Mouse (Mus musculus) kidney, postnatal 0 days (tissue): ENCODE measurements around the gene Tshz3. TPM values are rescaled to one million over a fixed set of nuclear protein-coding genes. Genes with fewer than 3 reads are reported as not detected.

Experiments used
- ATAC-seq: fragments of 200-750 bp; cut with Nextera tagmentation; replicated peaks from 2 replicates; pipeline ENCODE4 v1.8.0; 2017; ENCODE audit warnings: low read depth, moderate number of reproducible peaks, moderate TSS enrichment, moderate library complexity; ENCODE audit not compliant: low FRiP score
- DNase-seq: peaks from one replicate; pipeline ENCODE4 v3.0.0-alpha.2; 2016; ENCODE audit warnings: low spot score
- H3K27ac ChIP-seq: fragments of 300-500 bp; sonication (generic); 2 replicates; pipeline ENCODE4 v1.5.1; 2014; ENCODE audit warnings: mild to moderate bottlenecking
- H3K27me3 ChIP-seq: fragments of 300-500 bp; sonication (generic); 2 replicates; pipeline ENCODE4 v1.6.1; 2014; ENCODE audit warnings: low read length, mixed read lengths; ENCODE audit not compliant: insufficient read depth
- H3K36me3 ChIP-seq: fragments of 300-500 bp; sonication (generic); 2 replicates; pipeline ENCODE4 v1.6.1; 2014; ENCODE audit warnings: low read length, mixed read lengths; ENCODE audit not compliant: insufficient read depth
- H3K4me1 ChIP-seq: fragments of 300-500 bp; sonication (generic); replicated peaks from 2 replicates; pipeline ENCODE4 v1.6.1; 2014; ENCODE audit warnings: antibody characterized with exemption, low read length, mixed read lengths; ENCODE audit not compliant: insufficient read depth
- H3K4me2 ChIP-seq: fragments of 300-500 bp; sonication (generic); 2 replicates; pipeline ENCODE4 v1.6.1; 2014; ENCODE audit warnings: mild to moderate bottlenecking, low read length, moderate library complexity, mixed read lengths
- H3K4me3 ChIP-seq: fragments of 300-500 bp; sonication (generic); replicated peaks from 2 replicates; pipeline ENCODE4 v1.5.1; 2014; ENCODE audit warnings: low read depth, low read length
- H3K9ac ChIP-seq: fragments of 300-500 bp; sonication (generic); 2 replicates; pipeline ENCODE4 v1.6.1; 2014; ENCODE audit warnings: low read depth, low read length
- H3K9me3 ChIP-seq: fragments of 300-500 bp; sonication (generic); replicated peaks from 2 replicates; pipeline ENCODE4 v1.6.1; 2016; ENCODE audit warnings: low read length, inconsistent platforms, mixed read lengths
- CTCF ChIP-seq: IDR thresholded peaks from 2 replicates; pipeline ENCODE4 v1.5.1; 2016; ENCODE audit warnings: antibody characterized with exemption, low read depth, mild to moderate bottlenecking, moderate library complexity
- WGBS: fragments of 180-500 bp; shearing (Covaris S2); extraction: QIAGEN DNeasy Blood & Tissue Kit; methylation state at CpG from one replicate; pipeline ENCODE4 v1.1.7; 2014; 5-methylcytosine and 5-hydroxymethylcytosine counted together
- polyA plus RNA-seq: library from polyadenylated mRNA; unstranded; fragments of >200 nt; fragmentation: Nextera tagmentation; extraction: Ambion mirVana; gene quantifications from 2 replicates; pipeline ENCODE4 v1.2.1, GENCODE M21; 2015

Gene Tshz3
- polyA plus RNA-seq, 1 experiment from 2014 or later, result 4.5 TPM

DNA sequence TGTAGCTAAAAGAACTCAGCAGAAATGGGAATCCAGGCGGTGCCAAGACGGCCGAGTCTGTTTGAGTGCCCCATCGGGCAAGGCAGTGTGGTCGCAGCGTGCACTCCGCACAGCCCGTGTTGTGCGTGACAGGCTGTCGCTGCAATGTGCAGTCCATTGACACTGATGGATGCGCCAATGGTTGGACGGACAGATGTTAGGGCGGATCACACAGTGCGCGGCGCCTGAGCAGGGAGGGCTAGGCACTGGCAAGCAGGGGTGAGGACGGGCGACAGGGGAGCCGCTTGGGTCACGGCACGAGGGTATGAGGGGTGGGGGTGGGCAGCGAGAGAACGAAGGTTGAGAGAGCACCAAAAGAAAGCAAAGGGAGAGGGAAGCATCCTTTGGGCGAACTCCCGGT, 2.6 kb upstream of the Tshz3 start:
- peak overlapping the region; percentile 62; the same call in 1 of the 2 replicates for H3K9ac ChIP-seq
- H3K27ac ChIP-seq, result no peak overlapping the region
- DNase-seq (no peak), ATAC-seq (no peak)
- WGBS, result 3% methylated on average over 25 of the region's 25 CpGs
- peaks cover 53% of the 10 kb centered on the region for H3K27me3 ChIP-seq
- peaks cover 6% of the 10 kb centered on the region; the same call in 1 of the 2 replicates for H3K4me1 ChIP-seq
- H3K9me3 ChIP-seq, result no peaks in the 10 kb centered on the region
- no peak for TF ChIP-seq CTCF
- H3K4me2 ChIP-seq, result peak overlapping the region; percentile 100
- H3K4me3 ChIP-seq, result peak overlapping the region; percentile 80
- H3K36me3 ChIP-seq, result no peaks in the 10 kb centered on the region

DNA sequence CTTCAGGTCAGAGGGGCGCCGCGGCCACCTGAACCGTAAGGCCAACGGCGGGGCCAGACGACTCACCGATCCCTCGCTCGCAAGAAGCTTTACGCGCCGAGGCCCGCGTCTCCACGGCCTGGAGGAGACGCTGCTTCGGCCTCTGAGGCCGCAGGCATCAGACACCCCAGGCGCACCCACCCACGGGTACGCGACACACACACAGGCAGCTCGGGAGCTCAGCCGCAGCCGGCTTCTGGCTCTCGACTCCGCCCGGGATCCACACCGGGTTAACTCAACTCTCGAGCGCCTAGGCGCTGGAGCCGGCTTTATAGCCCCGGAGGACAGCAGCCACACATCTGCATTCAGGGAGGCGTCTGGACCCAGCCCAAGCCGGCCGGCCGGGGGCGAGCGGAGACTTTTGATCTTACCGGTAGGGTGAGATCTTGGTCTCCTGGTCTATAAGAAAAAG, 2.1 kb upstream of the Tshz3 start:
- Histone ChIP-seq H3K4me2 (peak overlapping the region; percentile 100), H3K27ac (peak overlapping the region; percentile 83), H3K4me1 (peaks cover 6% of the 10 kb centered on the region; the same call in 1 of the 2 replicates), H3K9me3 (no peaks in the 10 kb centered on the region), H3K27me3 (peaks cover 51% of the 10 kb centered on the region), H3K9ac (peak overlapping the region; percentile 62; the same call in 1 of the 2 replicates), H3K36me3 (no peaks in the 10 kb centered on the region), H3K4me3 (peak overlapping the region; percentile 80)
- no peak for DNase-seq
- ATAC-seq, result no peak
- under 1% methylated on average over 42 of the region's 42 CpGs for WGBS
- TF ChIP-seq CTCF, result no peak

DNA sequence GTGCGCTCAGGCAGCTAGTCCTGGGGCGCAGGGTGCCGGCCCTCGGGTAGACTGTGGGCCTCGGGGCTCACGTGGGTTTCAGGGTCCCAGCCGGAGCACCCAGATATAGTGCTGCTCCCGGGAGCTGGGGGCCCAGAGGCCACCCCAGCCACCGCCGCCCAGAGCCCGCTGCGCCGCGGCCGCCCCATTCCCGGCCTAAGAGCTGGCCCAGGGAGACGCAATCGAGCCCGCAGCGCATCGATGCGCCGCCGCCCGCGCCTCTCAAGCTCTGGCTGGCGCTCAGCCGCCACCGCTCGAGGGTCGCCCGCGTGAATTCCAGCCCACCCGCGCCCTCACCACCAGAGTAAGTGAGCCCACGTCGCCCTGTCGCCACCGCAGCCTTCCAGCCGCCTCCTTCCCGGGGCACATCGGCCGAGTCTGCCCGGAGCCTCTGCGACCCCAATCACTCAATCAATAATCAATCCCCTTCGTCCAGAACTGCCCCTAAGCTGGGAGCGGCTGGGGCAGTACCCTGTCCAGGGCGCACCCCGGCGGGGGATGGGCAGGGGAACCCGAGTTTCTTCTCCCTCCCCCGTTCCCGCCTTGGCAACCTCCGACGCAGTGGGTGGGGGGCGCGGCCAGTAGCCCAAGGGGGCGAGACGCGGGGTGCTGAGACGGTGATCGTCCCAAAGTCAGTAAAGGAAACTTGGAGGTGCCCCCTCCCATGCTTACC, 1.4 kb upstream of the Tshz3 start:
- no peak for TF ChIP-seq CTCF
- H3K36me3 ChIP-seq, result no peaks in the 10 kb centered on the region
- DNase-seq, result no peak
- H3K4me3 ChIP-seq, result peak overlapping the region; percentile 80
- peak overlapping the region; percentile 62 for H3K9ac ChIP-seq
- H3K4me2 ChIP-seq, result peak overlapping the region; percentile 100
- peak overlapping the region; percentile 83 for H3K27ac ChIP-seq
- H3K9me3 ChIP-seq, result no peaks in the 10 kb centered on the region
- WGBS, result under 1% methylated on average over 56 of the region's 62 CpGs
- peaks cover 6% of the 10 kb centered on the region; the same call in 1 of the 2 replicates for H3K4me1 ChIP-seq
- peaks cover 45% of the 10 kb centered on the region for H3K27me3 ChIP-seq
- peak; percentile 30 for ATAC-seq

DNA sequence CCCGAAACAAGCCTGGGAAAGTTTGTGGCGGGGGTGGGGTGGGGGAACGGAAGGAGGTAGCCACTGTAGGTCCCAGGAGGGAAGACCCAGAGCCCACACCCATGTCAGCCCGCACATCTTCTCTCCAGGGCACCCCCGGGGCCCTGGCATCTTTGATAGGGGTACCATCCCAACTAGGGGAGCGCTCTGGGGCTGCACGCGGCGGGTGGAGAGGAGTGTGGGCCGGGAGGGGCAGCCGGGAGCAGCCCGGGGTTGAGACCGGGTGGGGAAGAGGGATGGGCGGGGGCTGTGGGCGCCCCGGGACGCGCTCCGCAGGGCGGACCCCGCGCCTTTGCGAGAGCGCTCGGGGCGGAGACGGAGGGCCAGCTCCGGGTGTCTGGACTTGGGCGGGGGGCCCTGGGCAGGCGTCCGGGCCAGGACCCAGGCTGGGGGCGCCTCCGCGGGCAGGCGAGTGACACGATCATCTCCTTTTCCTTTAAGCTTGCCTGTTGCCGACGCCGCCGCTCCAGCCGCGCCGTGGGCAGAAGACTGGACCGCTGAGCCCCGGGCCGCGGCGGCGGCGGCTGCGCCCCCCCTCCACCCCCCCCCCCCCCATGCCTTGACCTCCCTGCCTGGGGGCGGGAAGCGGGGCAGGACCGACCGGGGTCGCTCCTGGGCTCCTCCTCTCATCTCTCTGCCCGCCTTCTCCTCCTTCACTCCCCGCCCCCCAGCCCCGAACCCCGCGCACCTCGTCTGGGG, 631 bp upstream of the Tshz3 start:
- under 1% methylated on average over 32 of the region's 62 CpGs for WGBS
- DNase-seq (peak; percentile 68), ATAC-seq (peak; percentile 62)
- TF ChIP-seq CTCF, result no peak
- Histone ChIP-seq H3K27ac (peak overlapping the region; percentile 83), H3K4me3 (peak overlapping the region; percentile 80), H3K4me1 (peaks cover 6% of the 10 kb centered on the region; the same call in 1 of the 2 replicates), H3K9ac (peak overlapping the region; percentile 62), H3K36me3 (no peaks in the 10 kb centered on the region), H3K27me3 (peaks cover 40% of the 10 kb centered on the region), H3K9me3 (no peaks in the 10 kb centered on the region), H3K4me2 (peak overlapping the region; percentile 100)

DNA sequence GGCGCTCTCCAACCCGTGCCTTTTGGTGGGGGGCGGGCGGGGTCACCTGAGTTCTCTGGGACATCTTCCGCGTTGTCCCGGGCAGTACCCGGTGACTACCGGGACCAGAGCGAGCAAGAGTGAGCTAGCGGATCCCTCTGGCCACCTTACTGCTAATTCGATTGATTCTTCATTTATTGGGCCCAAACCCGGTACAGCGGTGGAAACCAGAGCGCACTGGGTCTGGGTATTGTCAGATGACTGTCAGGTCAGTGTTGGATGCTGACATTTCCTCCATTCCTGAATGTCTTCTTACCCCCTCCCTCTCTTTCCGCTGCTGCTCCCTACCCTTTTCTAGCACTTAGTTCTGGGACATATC, 650 bp downstream of the Tshz3 start:
- Histone ChIP-seq H3K27ac (peak overlapping the region; percentile 83; the same call in 1 of the 2 replicates), H3K9ac (peak overlapping the region; percentile 62), H3K4me1 (peaks cover 6% of the 10 kb centered on the region; the same call in 1 of the 2 replicates), H3K4me3 (peak overlapping the region; percentile 80), H3K27me3 (peaks cover 28% of the 10 kb centered on the region), H3K9me3 (no peaks in the 10 kb centered on the region), H3K36me3 (no peaks in the 10 kb centered on the region), H3K4me2 (peak overlapping the region; percentile 100)
- ATAC-seq (no peak), DNase-seq (no peak)
- TF ChIP-seq CTCF, result no peak
- WGBS, result under 1% methylated on average over 16 of the region's 16 CpGs
